19 mouse cellular contexts compared by ENCODE assay signal in genomic region chr8:127261051-127261450, GRCm38 (mm10).
DNase-seq lines count a peak whose midpoint lies in the region; ATAC-seq lines count a peak whose summit lies in the region.
"Had no signal": no experiment of that assay in that cellular context is flagged by ENCODE, and none has a peak within 500 bp of the region (broad histone marks: within the 10 kb centered on the region; RNA-seq: fewer than 3 reads in every experiment).

No protein-coding gene starts in this region.

- H3K27me3 ChIP-seq in midbrain, embryonic 11.5 days (ENCODE audit: control insufficient read depth, insufficient read depth, low read length), result peaks cover 3% of the 10 kb centered on the region
- no peaks in the 10 kb centered on the region for H3K27me3 ChIP-seq in midbrain, embryonic 14.5 days (ENCODE audit: control insufficient read depth, insufficient read depth, low read length)
- H3K27me3 ChIP-seq: CH12.LX, Patski had no signal

- 92% methylated on average over 6 of the region's 6 CpGs for WGBS in midbrain, embryonic 11.5 days
- WGBS in midbrain, embryonic 14.5 days, result 98% methylated on average over 6 of the region's 6 CpGs

- H3K36me3 ChIP-seq in midbrain, embryonic 11.5 days (ENCODE audit: control insufficient read depth, insufficient read depth, low read length), result no peaks in the 10 kb centered on the region
- no peaks in the 10 kb centered on the region for H3K36me3 ChIP-seq in midbrain, embryonic 14.5 days (ENCODE audit: control insufficient read depth, insufficient read depth, low read length)
- H3K36me3 ChIP-seq: G1E had no signal

- H3K27ac ChIP-seq in midbrain, embryonic 11.5 days (ENCODE audit: low read depth, low read length), result no peak overlapping the region
- no peak overlapping the region for H3K27ac ChIP-seq in midbrain, embryonic 14.5 days (replicated peaks; ENCODE audit: low read depth, low read length)

- H3K4me1 ChIP-seq in midbrain, embryonic 11.5 days (ENCODE audit: control insufficient read depth, insufficient read depth, low read length), result no peaks in the 10 kb centered on the region
- H3K4me1 ChIP-seq in midbrain, embryonic 14.5 days (ENCODE audit: control insufficient read depth, insufficient read depth, low read length), result no peaks in the 10 kb centered on the region

- no peak overlapping the region for H3K4me3 ChIP-seq in midbrain, embryonic 11.5 days (ENCODE audit: low read depth, low read length)
- no peak overlapping the region for H3K4me3 ChIP-seq in midbrain, embryonic 14.5 days (replicated peaks; ENCODE audit: low read depth, low read length)

- ATAC-seq in midbrain, embryonic 11.5 days (ENCODE audit: low FRiP score), result no peak
- no peak for ATAC-seq in midbrain, embryonic 14.5 days (ENCODE audit: low FRiP score, low TSS enrichment)
- ATAC-seq: activated CD4-positive, CD25-positive, alpha-beta regulatory T cell, adult 4 months; CD4-positive, CD25-positive, alpha-beta regulatory T cell, adult 4 months; Patski had no signal

- H3K4me2 ChIP-seq in midbrain, embryonic 11.5 days, result no peak overlapping the region
- H3K4me2 ChIP-seq in midbrain, embryonic 14.5 days (ENCODE audit: low read length), result no peak overlapping the region

- no peaks in the 10 kb centered on the region for H3K9me3 ChIP-seq in midbrain, embryonic 11.5 days (ENCODE audit: control insufficient read depth, low read length)
- H3K9me3 ChIP-seq in midbrain, embryonic 14.5 days (ENCODE audit: control insufficient read depth, low read length), result no peaks in the 10 kb centered on the region

- DNase-seq in heart, adult 11 months, result peak; percentile 58
- DNase-seq in heart, adult 8-10 months (ENCODE audit: low spot score), result no peak
- peak; percentile 69 for DNase-seq in midbrain, embryonic 11.5 days (ENCODE audit: low spot score, missing footprints)
- DNase-seq in midbrain, embryonic 14.5 days, result no peak
- DNase-seq: adrenal gland, adult 2 months; adrenal gland, adult 8-10 months; adrenal gland, postnatal 10 days; adrenal gland, postnatal 14 days; adrenal gland, postnatal 25 days; adrenal gland, postnatal 36 days; B cell, adult 2 months; cerebellum, adult 11 months; cerebellum, adult 11-12 months; cerebellum, adult 18-20 months had no signal

- no peak overlapping the region for H3K9ac ChIP-seq in midbrain, embryonic 11.5 days (ENCODE audit: low read length)
- H3K9ac ChIP-seq in midbrain, embryonic 14.5 days (replicated peaks; ENCODE audit: low read length), result no peak overlapping the region

Comparison
In these comparisons a context has a peak if more than half of its experiments do, and no peak if none do; other contexts are left out.
1. DNase-seq: peak in heart, adult 11 months (single experiment) and midbrain, embryonic 11.5 days (single experiment); none in heart, adult 8-10 months (single experiment) and midbrain, embryonic 14.5 days (single experiment).